Mouse (Mus musculus): ENCODE results near the gene Mfsd6. TPM values are rescaled to one million over a fixed set of nuclear protein-coding genes. Genes with fewer than 3 reads are reported as not detected.

Mfsd6 gene
- polyA plus RNA-seq, 1 experiment from 2014 or later: 17.1 TPM

Other genes starting within 250 kb of the Mfsd6 start
- 8.1 and 10.4 TPM in 2 replicates for gene Nab1, start 226.8 kb downstream of the Mfsd6 start, polyA plus RNA-seq (2014; fragmentation: Nextera tagmentation; extraction: Ambion mirVana)
- 8.5 and 8.6 TPM in 2 replicates for gene Nemp2, start 96.8 kb downstream of the Mfsd6 start, polyA plus RNA-seq (2014; fragmentation: Nextera tagmentation; extraction: Ambion mirVana)
- 34.0 and 35.2 TPM in 2 replicates for gene Inpp1, start 90.2 kb upstream of the Mfsd6 start, polyA plus RNA-seq (2014; fragmentation: Nextera tagmentation; extraction: Ambion mirVana)
- gene Hibch, start 117.5 kb upstream of the Mfsd6 start, polyA plus RNA-seq (2014; fragmentation: Nextera tagmentation; extraction: Ambion mirVana): 31.5 and 33.0 TPM in 2 replicates

All from neural tube, embryonic 14.5 days (tissue).